Mouse (Mus musculus) cerebellum, postnatal 10 days (tissue): Measurements from ENCODE around the gene Nadsyn1.

ENCODE experiments used
- DNase-seq, 2 experiments: peaks; one replicate each; pipeline ENCODE4 v3.0.0; 2021; ENCODE audit warnings: mixed read lengths in 2 of 2

Nadsyn1 gene

GRCm38 (mm10) chr7:143753990-143754715 lies 68.5 kb downstream of the Nadsyn1 start:
- peak; percentile 85 to 87 for DNase-seq

- peak in 1 of 2 experiments; percentile 41 for DNase-seq
Measured at GRCm38 (mm10) chr7:143752606-143753005, 70.0 kb downstream of the Nadsyn1 start.

- DNase-seq = no peak
Measured at GRCm38 (mm10) chr7:143752056-143752455, 70.6 kb downstream of the Nadsyn1 start.

- DNase-seq = no peak
Measured at GRCm38 (mm10) chr7:143751380-143751779, 71.3 kb downstream of the Nadsyn1 start.

GRCm38 (mm10) chr7:143749045-143749444 lies 73.6 kb downstream of the Nadsyn1 start:
- no peak for DNase-seq

- peak; percentile 96 for DNase-seq
Measured at GRCm38 (mm10) chr7:143748041-143748868, 74.4 kb downstream of the Nadsyn1 start.
